Mouse (Mus musculus) liver, embryonic 11.5 days (tissue): ENCODE measurements at regions not wholly inside any gene's neighbourhood (a gene's known extent, or its start where the extent isn't known, plus 50 kb on each side); places are given as distances from the start of the nearest gene placed in this dataset.

Experiments used
- ATAC-seq: fragments of 200-750 bp; cut with Nextera tagmentation; replicated peaks from 2 replicates; pipeline ENCODE4 v1.8.0; 2017; ENCODE audit warnings: moderate number of reproducible peaks, mild to moderate bottlenecking, moderate TSS enrichment, moderate library complexity; ENCODE audit not compliant: low FRiP score
- DNase-seq: peaks from one replicate; pipeline ENCODE4 v3.0.0-alpha.2; 2017; ENCODE audit warnings: low spot score
- H3K27ac ChIP-seq: fragments of 300-500 bp; sonication (generic); 2 replicates; pipeline ENCODE4 v1.5.1; 2014; ENCODE audit warnings: mild to moderate bottlenecking, low read depth, low read length, control low read depth
- H3K27me3 ChIP-seq: fragments of 300-500 bp; sonication (generic); replicated peaks from 2 replicates; pipeline ENCODE4 v1.6.1; 2014; ENCODE audit warnings: low read length, mixed read lengths; ENCODE audit not compliant: control insufficient read depth, insufficient read depth
- H3K36me3 ChIP-seq: fragments of 300-500 bp; sonication (generic); 2 replicates; pipeline ENCODE4 v1.6.1; 2014; ENCODE audit warnings: mild to moderate bottlenecking, low read length, moderate library complexity, mixed read lengths; ENCODE audit not compliant: control insufficient read depth, insufficient read depth
- H3K4me1 ChIP-seq: fragments of 300-500 bp; sonication (generic); replicated peaks from 2 replicates; pipeline ENCODE4 v1.6.1; 2014; ENCODE audit warnings: low read length, mixed read lengths; ENCODE audit not compliant: control insufficient read depth, insufficient read depth
- H3K4me2 ChIP-seq: fragments of 300-500 bp; sonication (generic); 2 replicates; pipeline ENCODE4 v1.6.1; 2014; ENCODE audit warnings: mild to moderate bottlenecking, control low read depth, moderate library complexity
- H3K4me3 ChIP-seq: fragments of 300-500 bp; sonication (generic); 2 replicates; pipeline ENCODE4 v1.5.1; 2014; ENCODE audit warnings: low read depth, low read length, control low read depth
- H3K9ac ChIP-seq: fragments of 300-500 bp; sonication (generic); 2 replicates; pipeline ENCODE4 v1.6.1; 2014; ENCODE audit warnings: low read depth, low read length, control low read depth
- H3K9me3 ChIP-seq: fragments of 300-500 bp; sonication (generic); 2 replicates; pipeline ENCODE4 v1.6.1; 2016; ENCODE audit warnings: low read length, inconsistent platforms, mixed read lengths; ENCODE audit not compliant: control insufficient read depth
- WGBS: fragments of 180-500 bp; shearing (Covaris S2); extraction: QIAGEN DNeasy Blood & Tissue Kit; methylation state at CpG from one replicate; pipeline ENCODE4 v1.1.7; 2014; 5-methylcytosine and 5-hydroxymethylcytosine counted together

DNA sequence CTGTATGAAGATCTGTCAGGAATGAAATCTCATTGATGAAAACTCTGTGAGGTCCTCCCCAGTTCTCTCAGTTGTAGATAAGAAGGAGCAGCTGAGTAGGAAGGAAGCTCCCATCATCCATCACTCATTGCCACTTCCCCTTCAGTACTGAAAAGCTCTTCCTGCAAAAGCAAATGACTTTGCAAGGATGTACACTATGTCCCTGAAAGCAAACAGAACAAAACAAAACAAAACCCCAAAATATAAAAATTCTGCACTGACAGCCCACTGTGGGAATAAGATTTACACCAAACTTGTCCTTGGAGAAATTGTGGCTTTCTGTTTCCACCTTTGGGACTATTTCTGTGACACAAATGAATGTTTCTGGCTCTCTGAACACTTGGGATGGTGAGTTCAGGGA lies 59.8 kb upstream of the Il15 start:
- H3K9ac ChIP-seq: no peak overlapping the region
- H3K27ac ChIP-seq: no peak overlapping the region
- H3K27me3 ChIP-seq: no peaks in the 10 kb centered on the region
- no peak for ATAC-seq
- no peak overlapping the region for H3K4me2 ChIP-seq
- no peaks in the 10 kb centered on the region for H3K4me1 ChIP-seq
- no peaks in the 10 kb centered on the region for H3K36me3 ChIP-seq
- no peaks in the 10 kb centered on the region for H3K9me3 ChIP-seq
- no peak overlapping the region for H3K4me3 ChIP-seq
- no peak for DNase-seq

DNA sequence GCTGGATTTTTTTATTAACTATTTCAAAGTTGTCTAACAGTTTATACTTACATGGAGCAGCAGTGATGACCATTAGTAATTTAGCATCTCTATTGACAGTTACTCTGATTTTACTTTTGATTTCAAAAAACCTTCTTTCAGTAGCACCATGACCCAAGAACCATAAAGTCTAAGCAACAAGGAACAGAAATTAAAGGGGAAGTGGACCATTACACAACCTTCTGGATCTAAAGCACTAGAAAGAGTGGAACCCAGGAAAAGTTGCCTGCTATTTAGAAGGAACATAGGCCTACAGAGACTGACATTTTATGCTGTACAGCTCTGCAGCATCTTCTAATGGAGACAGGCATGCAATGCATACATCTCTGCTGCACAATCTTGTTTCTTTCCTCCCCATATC lies 56.0 kb upstream of the Il15 start:
- Histone ChIP-seq H3K36me3 (no peaks in the 10 kb centered on the region), H3K4me1 (no peaks in the 10 kb centered on the region), H3K4me2 (no peak overlapping the region), H3K27ac (no peak overlapping the region), H3K27me3 (no peaks in the 10 kb centered on the region), H3K9me3 (no peaks in the 10 kb centered on the region), H3K4me3 (no peak overlapping the region), H3K9ac (no peak overlapping the region)
- ATAC-seq: no peak
- no peak for DNase-seq

DNA sequence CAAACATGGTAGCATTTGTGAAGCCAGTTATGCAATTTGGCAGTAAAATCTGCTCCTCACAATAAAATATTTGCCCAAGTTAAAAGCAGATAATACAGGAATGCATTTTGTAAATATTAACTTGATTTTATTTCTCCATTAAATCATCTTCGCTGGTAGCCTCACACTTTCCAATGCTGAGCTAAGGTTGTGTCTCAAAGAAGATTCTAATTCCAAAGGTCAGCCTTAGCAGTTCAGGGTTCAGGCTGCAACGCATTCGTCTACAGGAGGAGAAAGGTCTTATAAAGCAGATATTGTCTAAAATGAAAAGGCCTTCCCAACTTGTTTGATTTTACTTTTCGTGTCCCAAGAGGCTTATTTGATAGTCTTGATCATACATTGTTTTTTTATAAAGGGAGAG lies 51.0 kb upstream of the Il15 start:
- WGBS: 74% methylated on average over 4 of the region's 4 CpGs
- no peaks in the 10 kb centered on the region for H3K4me1 ChIP-seq
- no peaks in the 10 kb centered on the region for H3K27me3 ChIP-seq

More for the DNA sequence above, 51.0 kb upstream of the Il15 start:
- Histone ChIP-seq H3K27ac (no peak overlapping the region), H3K36me3 (no peaks in the 10 kb centered on the region), H3K4me2 (no peak overlapping the region), H3K4me3 (no peak overlapping the region), H3K9ac (no peak overlapping the region), H3K9me3 (no peaks in the 10 kb centered on the region)
- DNase-seq: no peak
- no peak for ATAC-seq
